Mouse (Mus musculus): Measurements from ENCODE around the gene Lypd5. TPM values are rescaled to one million over a fixed set of nuclear protein-coding genes. Genes with fewer than 3 reads are reported as not detected.

Lypd5 gene
- polyA plus RNA-seq, 1 experiment from 2014 or later, result not detected

DNA sequence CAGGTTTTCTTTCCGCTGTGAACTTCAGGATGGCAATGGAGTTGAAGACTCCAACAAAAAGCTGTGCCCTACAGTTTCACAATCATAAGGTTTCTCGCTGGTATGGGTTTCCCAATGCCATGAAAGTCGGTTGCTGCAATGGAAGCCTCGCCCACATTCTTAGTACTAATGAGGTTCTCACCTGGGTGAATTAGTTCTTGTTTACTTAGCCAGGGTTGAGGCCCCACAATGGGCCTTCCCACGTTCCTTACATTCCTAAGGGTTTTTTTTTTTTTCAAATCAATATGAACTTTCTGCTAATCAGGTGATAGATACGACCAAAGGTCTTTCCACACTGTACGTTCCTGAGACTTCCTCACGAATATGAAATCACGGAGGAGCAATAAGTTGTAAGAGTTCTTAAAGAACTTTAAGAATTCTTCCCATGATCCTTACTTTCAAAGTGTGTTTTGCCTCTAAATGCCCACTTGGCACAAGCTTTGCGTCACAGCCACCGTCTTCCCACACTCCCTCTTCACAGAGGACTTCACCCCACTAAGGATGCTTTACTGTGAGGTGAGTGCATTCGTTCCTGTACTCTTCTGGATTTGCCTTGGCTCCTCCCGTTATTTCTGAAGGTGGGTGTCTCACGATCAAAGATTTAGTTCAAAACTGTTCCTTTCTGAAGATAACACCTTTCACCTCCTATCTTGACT lies 21.6 kb upstream of the Lypd5 start:
- 92% methylated on average over 14 of the region's 14 CpGs for WGBS
- H3K27me3 ChIP-seq, result 0 out of 2 replicates have a peak, but pooled peaks cover 9% of the 10 kb centered on the region
- H3K4me2 ChIP-seq, result no peak overlapping the region
- H3K36me3 ChIP-seq (replicated peaks), result no peaks in the 10 kb centered on the region
- H3K9me3 ChIP-seq, result peaks cover 13% of the 10 kb centered on the region
- H3K4me3 ChIP-seq (replicated peaks), result no peak overlapping the region
- no peak overlapping the region for H3K9ac ChIP-seq
- H3K4me1 ChIP-seq, result peaks cover 8% of the 10 kb centered on the region
- ATAC-seq (ENCODE audit: low FRiP score), result no peak
- H3K27ac ChIP-seq, result no peak overlapping the region

DNA sequence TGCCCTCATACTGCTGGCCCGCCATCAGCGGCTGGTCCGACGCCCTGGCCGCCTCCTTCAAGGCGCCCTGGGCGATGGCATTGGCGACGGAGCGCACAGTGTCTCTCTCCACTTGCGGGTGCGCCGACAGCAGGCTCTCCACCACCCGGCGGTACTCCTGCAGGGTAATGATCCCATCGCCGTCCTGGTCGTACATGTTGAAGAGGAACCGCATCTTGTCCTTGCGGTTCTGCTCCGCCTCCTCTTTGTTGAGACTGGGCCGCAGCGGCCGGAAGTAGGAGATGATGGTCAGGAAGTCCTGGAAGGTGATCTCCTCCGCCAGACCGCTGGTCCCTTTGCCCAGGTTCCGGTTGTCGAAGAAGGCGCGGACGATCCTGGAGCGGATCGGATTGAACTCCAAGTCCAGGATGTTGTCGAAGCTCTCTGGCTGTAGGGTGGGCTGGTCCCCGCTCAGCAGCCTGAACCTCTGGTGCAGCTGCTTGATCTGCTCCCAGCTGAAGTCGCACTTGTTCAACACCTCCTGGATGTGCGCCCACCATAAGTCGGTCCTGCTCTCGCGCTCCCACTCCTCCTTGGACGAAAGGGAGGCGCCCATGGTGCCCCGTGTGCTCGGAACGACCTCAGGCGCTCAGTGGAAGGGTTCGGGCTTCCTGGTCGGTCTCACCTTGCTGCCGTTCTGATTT lies 15.6 kb upstream of the Lypd5 start, which contains the start of gene Tescl:
Tescl (minus strand) TSS at position 633 of the 683 bp plus-strand sequence.
- no peak within 1 kb of the TSS for H3K4me3 ChIP-seq (replicated peaks)
- H3K36me3 ChIP-seq (replicated peaks), result no peaks in the 10 kb centered on the region
- no peak within 1 kb of the TSS for H3K9ac ChIP-seq
- ATAC-seq (ENCODE audit: low FRiP score), result no peak
- no peak within 1 kb of the TSS for H3K4me2 ChIP-seq
- no peak within 1 kb of the TSS for H3K27ac ChIP-seq
- 53% methylated on average over 49 of the region's 49 CpGs for WGBS
- H3K27me3 ChIP-seq, result peaks cover 30% of the 10 kb centered on the region
- H3K9me3 ChIP-seq, result no peaks in the 10 kb centered on the region
- no peaks in the 10 kb centered on the region; the same call in 1 of the 2 replicates for H3K4me1 ChIP-seq

DNA sequence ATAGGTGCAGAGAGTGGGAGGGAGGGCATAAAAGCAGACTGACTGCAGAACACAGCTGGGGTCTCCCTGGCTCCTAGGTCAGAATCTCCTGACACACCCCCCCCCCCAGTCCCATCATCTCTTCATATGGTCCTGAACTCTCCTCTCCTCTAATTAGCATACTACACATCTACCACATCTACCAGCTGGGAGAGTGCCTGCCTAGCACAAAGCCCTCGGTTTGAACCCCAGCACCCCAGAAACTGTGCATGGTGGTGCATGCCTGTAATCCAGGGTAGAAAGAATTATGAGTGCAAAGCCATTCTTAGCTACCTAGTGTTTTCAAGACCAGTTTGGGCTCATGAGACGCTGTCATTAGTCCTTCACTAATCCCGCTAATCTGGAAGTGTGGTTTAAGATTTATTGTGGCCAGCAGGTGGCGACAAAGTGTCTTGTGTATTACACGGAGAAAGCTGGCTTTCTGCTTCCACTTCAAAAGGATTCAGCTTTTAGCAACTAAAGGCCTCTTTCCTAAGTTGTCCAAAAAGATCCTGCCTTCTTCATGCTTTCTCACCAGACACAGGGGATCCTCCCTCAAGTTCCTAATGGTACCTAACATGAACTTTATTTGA lies 13.2 kb upstream of the Lypd5 start:
- H3K27me3 ChIP-seq, result peaks cover 24% of the 10 kb centered on the region
- H3K27ac ChIP-seq, result no peak overlapping the region
- H3K9me3 ChIP-seq, result 0 out of 2 replicates have a peak, but pooled peaks cover 4% of the 10 kb centered on the region
- ATAC-seq (ENCODE audit: low FRiP score), result 0 out of 2 replicates have a peak, but pooled peaks have one; percentile 20
- WGBS, result 13% methylated on average over 5 of the region's 5 CpGs
- no peak overlapping the region for H3K4me2 ChIP-seq
- H3K4me3 ChIP-seq (replicated peaks), result no peak overlapping the region
- no peak overlapping the region for H3K9ac ChIP-seq
- H3K4me1 ChIP-seq, result no peaks in the 10 kb centered on the region
- H3K36me3 ChIP-seq (replicated peaks), result no peaks in the 10 kb centered on the region

DNA sequence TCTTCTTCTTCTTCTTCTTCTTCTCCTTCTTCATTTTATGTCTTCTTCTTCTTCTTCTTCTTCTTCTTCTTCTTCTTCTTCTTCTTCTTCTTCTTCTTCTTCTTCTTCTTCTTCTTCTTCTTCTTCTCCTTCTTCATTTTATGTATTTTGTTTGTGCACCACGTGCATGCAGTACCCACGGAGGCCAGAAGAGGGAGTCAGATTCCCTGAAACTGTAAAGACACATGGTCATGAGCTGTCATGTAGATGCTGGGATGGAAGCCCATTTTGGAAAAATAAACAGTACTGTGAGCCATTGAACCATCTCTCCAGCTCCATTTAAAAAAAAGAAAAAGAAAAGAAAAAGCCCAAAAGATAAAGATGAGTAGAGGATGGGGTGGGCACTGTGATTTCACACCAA lies 10.8 kb upstream of the Lypd5 start:
- H3K27ac ChIP-seq, result no peak overlapping the region
- ATAC-seq (ENCODE audit: low FRiP score), result no peak
- 52% methylated on average over 2 of the region's 2 CpGs for WGBS
- H3K4me1 ChIP-seq, result no peaks in the 10 kb centered on the region
- H3K9me3 ChIP-seq, result 0 out of 2 replicates have a peak, but pooled peaks cover 4% of the 10 kb centered on the region
- H3K4me2 ChIP-seq, result no peak overlapping the region
- no peak overlapping the region for H3K9ac ChIP-seq
- no peaks in the 10 kb centered on the region for H3K36me3 ChIP-seq (replicated peaks)
- H3K27me3 ChIP-seq, result peaks cover 16% of the 10 kb centered on the region
- no peak overlapping the region for H3K4me3 ChIP-seq (replicated peaks)

- no peak overlapping the region for H3K4me3 ChIP-seq (replicated peaks)
- peaks cover 4% of the 10 kb centered on the region; the same call in 1 of the 2 replicates for H3K27me3 ChIP-seq
- H3K9ac ChIP-seq, result no peak overlapping the region
- H3K4me1 ChIP-seq, result no peaks in the 10 kb centered on the region
- no peaks in the 10 kb centered on the region for H3K36me3 ChIP-seq (replicated peaks)
- WGBS, result 77% methylated on average over 7 of the region's 7 CpGs
- no peak for ATAC-seq (ENCODE audit: low FRiP score)
- no peak overlapping the region for H3K27ac ChIP-seq
- H3K9me3 ChIP-seq, result 0 out of 2 replicates have a peak, but pooled peaks cover 4% of the 10 kb centered on the region
- H3K4me2 ChIP-seq, result no peak overlapping the region
These were observed 5.2 kb upstream of the Lypd5 start for GRCm38 (mm10) chr7:24343701-24344272.

DNA sequence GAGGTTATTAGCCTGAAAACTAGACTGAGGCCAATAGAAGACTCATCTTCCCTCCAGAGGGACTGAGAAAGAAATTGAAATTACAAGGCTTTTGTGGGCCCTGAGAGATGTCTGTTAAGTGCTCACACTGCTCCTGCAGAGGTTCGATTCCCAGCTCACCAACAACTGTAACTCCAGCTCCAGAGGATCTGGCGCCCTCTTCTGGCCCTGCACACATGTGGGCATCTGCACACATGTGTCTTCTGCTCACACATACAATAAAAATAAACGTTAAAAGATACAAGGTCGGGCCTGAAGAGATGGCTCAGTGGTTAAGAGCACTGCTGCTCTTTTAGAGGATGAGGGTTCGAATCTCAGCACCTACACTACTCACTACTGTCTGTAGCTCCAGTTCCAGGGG lies 2.6 kb upstream of the Lypd5 start:
- 0 out of 2 replicates have a peak, but pooled peaks cover under 1% of the 10 kb centered on the region for H3K9me3 ChIP-seq
- no peaks in the 10 kb centered on the region for H3K36me3 ChIP-seq (replicated peaks)
- no peak overlapping the region for H3K27ac ChIP-seq
- H3K4me2 ChIP-seq, result no peak overlapping the region
- peaks cover 4% of the 10 kb centered on the region; the same call in 1 of the 2 replicates for H3K27me3 ChIP-seq
- no peaks in the 10 kb centered on the region for H3K4me1 ChIP-seq
- ATAC-seq (ENCODE audit: low FRiP score), result no peak
- no peak overlapping the region for H3K9ac ChIP-seq
- WGBS, result 76% methylated on average over 5 of the region's 5 CpGs
- H3K4me3 ChIP-seq (replicated peaks), result no peak overlapping the region

DNA sequence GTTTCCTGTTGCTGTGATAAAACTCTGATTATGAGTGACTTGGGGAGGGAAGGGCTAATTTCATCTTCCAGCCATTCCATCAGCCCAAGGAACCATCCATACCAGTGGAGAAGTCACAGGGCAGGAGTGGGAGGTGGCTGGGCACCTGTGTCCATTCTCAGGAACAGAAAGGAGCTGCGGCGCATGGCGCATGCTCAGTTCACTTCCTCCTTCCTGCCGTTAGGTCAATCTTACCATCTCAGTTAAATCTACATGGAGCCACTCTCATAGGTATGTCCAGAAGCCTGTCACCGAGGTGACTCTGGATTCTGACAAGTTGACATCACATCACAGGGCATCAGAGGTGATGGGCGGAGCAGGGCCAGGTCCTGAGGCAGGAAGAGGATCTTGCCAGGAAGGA lies 6.7 kb downstream of the Lypd5 start:
- Histone ChIP-seq H3K4me2 (no peak overlapping the region), H3K9me3 (peaks cover 10% of the 10 kb centered on the region; the same call in 1 of the 2 replicates), H3K4me3 (replicated peaks) (no peak overlapping the region), H3K27ac (no peak overlapping the region), H3K27me3 (0 out of 2 replicates have a peak, but pooled peaks cover 7% of the 10 kb centered on the region), H3K9ac (no peak overlapping the region), H3K4me1 (no peaks in the 10 kb centered on the region), H3K36me3 (replicated peaks) (no peaks in the 10 kb centered on the region)
- WGBS, result 88% methylated on average over 6 of the region's 6 CpGs
- no peak for ATAC-seq (ENCODE audit: low FRiP score)

DNA sequence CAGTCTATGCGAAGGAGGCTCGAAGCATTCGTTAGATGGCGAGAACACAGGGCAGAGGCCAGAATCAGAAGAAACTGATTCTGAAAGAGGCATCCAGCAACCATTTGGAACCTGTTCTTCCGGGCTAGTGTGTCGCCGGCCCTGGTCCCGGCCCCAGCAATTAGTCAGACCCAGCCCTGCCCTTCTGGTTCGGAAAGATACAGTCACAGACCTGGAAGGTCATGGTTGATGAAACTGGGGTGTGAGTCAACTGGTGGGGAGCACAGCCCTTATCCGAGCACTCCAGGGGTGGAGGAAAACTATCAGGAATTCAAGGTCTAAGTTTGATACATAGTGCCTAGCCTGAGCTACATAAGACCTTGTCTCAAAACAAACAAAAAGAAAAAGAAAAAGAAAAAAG lies 7.1 kb downstream of the Lypd5 start:
- H3K9ac ChIP-seq, result no peak overlapping the region
- ATAC-seq (ENCODE audit: low FRiP score), result no peak
- H3K9me3 ChIP-seq, result peaks cover 10% of the 10 kb centered on the region; the same call in 1 of the 2 replicates
- H3K4me3 ChIP-seq (replicated peaks), result no peak overlapping the region
- H3K4me1 ChIP-seq, result no peaks in the 10 kb centered on the region
- H3K27ac ChIP-seq, result no peak overlapping the region
- H3K4me2 ChIP-seq, result no peak overlapping the region
- no peaks in the 10 kb centered on the region for H3K36me3 ChIP-seq (replicated peaks)
- 80% methylated on average over 10 of the region's 10 CpGs for WGBS
- 0 out of 2 replicates have a peak, but pooled peaks cover 7% of the 10 kb centered on the region for H3K27me3 ChIP-seq

DNA sequence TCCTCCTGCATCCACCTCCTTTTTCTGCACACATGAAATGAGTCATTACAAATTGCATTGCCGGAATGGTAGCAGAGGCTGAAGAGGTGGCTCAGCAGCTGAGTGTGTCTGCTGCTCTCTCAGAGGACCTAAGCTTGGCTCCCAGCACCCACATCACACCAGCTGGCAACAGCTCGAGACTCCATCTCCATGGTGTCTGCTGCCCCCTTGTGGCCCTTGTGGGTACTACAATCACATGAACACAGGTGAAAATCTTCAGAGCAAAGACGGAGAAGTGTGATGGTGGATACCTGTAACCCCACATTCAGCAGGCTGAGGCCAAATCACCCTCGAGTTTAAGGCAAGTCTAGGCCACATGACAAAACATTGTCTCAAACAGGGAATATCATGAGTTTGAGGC lies 8.9 kb downstream of the Lypd5 start:
- no peak overlapping the region for H3K9ac ChIP-seq
- no peak overlapping the region for H3K4me3 ChIP-seq (replicated peaks)
- no peak overlapping the region for H3K4me2 ChIP-seq
- no peaks in the 10 kb centered on the region for H3K36me3 ChIP-seq (replicated peaks)
- peaks cover 4% of the 10 kb centered on the region; the same call in 1 of the 2 replicates for H3K9me3 ChIP-seq
- no peaks in the 10 kb centered on the region for H3K4me1 ChIP-seq
- no peak overlapping the region for H3K27ac ChIP-seq
- WGBS, result 55% methylated on average over 4 of the region's 4 CpGs
- no peak for ATAC-seq (ENCODE audit: low FRiP score)
- peaks cover 13% of the 10 kb centered on the region for H3K27me3 ChIP-seq

GRCm38 (mm10) chr7:24359269-24359668 lies 10.3 kb downstream of the Lypd5 start:
- Histone ChIP-seq H3K36me3 (replicated peaks) (no peaks in the 10 kb centered on the region), H3K9me3 (peaks cover 4% of the 10 kb centered on the region; the same call in 1 of the 2 replicates), H3K27me3 (peaks cover 9% of the 10 kb centered on the region), H3K4me3 (replicated peaks) (no peak overlapping the region), H3K4me1 (no peaks in the 10 kb centered on the region), H3K27ac (no peak overlapping the region), H3K4me2 (no peak overlapping the region), H3K9ac (no peak overlapping the region)
- WGBS, result 31% methylated on average over 9 of the region's 9 CpGs
- no peak for ATAC-seq (ENCODE audit: low FRiP score)

GRCm38 (mm10) chr7:24361001-24361400 lies 12.0 kb downstream of the Lypd5 start:
- Histone ChIP-seq H3K27ac (no peak overlapping the region), H3K9ac (no peak overlapping the region), H3K4me2 (no peak overlapping the region), H3K27me3 (peaks cover 13% of the 10 kb centered on the region), H3K4me3 (replicated peaks) (no peak overlapping the region), H3K4me1 (no peaks in the 10 kb centered on the region), H3K36me3 (replicated peaks) (no peaks in the 10 kb centered on the region), H3K9me3 (peaks cover 4% of the 10 kb centered on the region; the same call in 1 of the 2 replicates)
- WGBS, result 67% methylated on average over 4 of the region's 4 CpGs
- ATAC-seq (ENCODE audit: low FRiP score), result no peak

DNA sequence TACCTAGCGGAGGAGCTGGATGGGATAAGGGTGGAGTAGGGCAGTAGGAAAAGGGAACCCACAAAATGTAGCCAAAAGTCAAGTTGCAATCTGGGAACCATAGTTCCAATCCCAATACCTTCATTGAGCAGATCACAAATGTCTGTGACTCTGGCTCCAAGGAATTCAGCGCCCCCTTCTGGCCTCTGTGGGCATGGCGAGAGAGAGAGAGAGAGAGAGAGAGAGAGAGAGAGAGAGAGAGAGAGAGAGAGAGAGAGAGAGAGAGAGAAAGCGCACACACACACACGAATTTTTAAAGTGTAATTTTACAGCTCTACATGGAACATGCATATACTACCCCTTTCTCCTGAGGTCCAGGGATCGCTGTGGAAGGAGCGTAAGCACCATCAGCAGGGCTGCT lies 14.2 kb downstream of the Lypd5 start:
- Histone ChIP-seq H3K9ac (no peak overlapping the region), H3K27ac (no peak overlapping the region), H3K4me1 (no peaks in the 10 kb centered on the region), H3K27me3 (peaks cover 13% of the 10 kb centered on the region), H3K4me3 (replicated peaks) (no peak overlapping the region), H3K4me2 (no peak overlapping the region), H3K36me3 (replicated peaks) (no peaks in the 10 kb centered on the region), H3K9me3 (no peaks in the 10 kb centered on the region)
- 24% methylated on average over 7 of the region's 7 CpGs for WGBS
- no peak for ATAC-seq (ENCODE audit: low FRiP score)
